Mouse (Mus musculus): ENCODE measurements around the gene Ppp1r1c.

- TF ChIP-seq CTCF (IDR thresholded peaks at IDR 0.05) (no peak), EP300 (IDR thresholded peaks at IDR 0.05) (no peak)
Measured at GRCm38 (mm10) chr2:79798627-79799026, 91.0 kb downstream of the Ppp1r1c start.

All from lung, postnatal 0 days (tissue).